Mouse (Mus musculus) adrenal gland, postnatal 14 days (tissue): ENCODE data around the gene Kcnq1. TPM values are rescaled to one million over a fixed set of nuclear protein-coding genes. Genes with fewer than 3 reads are reported as not detected.

Source experiments
- DNase-seq: peaks from one replicate; pipeline ENCODE4 v3.0.0; 2021; ENCODE audit warnings: mixed read lengths
- total RNA-seq: library from RNA; stranded (reverse); gene quantifications from 2 replicates; pipeline ENCODE4 v1.2.3, GENCODE M21; 2021

Kcnq1 gene
- total RNA-seq, 1 experiment from 2014 or later = 6.1 TPM

DNA sequence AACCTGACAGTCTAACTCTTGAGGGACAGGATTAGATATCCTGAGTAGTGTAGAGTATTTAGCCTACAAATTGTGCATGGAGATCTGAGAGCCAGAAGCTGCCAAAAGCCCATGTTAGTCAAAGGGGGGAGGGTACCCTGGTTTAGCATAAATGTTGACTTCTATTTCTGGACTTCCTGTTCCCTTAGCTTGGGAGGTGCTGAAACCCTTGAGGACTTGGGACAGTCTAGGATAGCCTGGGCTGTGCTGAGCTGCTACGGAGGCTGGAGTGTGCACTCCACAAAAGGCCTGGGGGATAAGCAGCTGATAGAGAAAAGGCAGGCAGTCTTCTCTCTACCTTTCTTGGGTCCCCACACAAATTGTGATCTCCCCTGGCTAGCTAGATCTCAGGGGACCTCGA, 177.5 kb downstream of the Kcnq1 start:
- DNase-seq = no peak

- DNase-seq = no peak
Measured at GRCm38 (mm10) chr7:143284866-143285265, 178.7 kb downstream of the Kcnq1 start.

DNA sequence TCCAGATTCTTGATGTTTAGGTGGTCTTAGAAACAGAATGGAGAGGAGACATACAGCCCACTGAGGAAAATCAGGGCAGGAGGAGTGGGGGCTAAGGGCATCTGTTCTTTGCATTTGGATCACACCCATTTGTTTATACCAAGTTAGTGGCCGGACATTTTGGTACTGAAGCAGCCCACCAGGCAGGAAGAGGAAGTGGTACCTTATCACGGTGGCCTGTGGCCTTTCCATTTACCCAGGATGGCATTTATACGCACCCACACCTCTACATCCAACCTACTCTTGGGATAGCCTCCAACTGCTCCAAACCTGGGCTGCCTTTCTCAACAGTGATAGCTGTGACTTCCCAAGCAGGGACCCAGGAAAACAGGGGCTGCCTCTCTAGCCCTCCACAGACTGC, 179.3 kb downstream of the Kcnq1 start:
- DNase-seq = no peak

DNA sequence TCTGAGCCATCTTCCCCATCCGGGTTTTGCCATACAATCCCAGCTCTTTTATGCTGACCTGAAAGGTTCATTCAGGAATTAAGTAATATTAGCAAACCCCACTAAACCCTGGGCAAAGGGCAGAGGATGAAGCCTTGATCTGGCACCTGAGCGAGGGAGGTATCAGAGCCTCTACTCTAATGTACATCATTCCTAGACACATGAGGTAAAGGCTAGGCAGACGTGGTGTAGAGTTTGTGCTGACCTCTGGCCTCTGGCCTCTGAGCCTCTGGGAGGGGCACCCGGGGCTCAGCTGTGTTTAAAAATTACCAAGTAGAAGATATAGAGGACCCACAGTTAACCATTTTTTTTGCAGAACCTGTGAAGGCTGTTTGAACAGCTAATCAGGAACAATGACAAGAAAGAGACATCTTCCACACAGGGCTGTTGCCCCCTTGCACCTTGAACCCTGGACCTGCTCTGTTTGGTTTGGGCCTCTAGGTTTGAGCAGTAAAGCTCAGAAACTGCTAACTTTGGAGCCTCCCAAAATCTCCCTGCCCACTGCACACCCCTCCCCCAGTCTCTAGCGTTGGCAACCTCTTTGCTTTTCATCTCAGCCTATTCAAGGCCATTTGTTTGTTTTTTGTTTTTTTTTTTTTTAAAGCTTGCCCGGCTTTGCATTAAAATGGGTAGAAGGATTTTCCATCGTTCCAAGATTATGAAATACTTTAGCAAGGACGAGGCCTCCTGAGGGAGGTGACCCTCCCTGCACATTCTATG, 180.5 kb downstream of the Kcnq1 start:
- DNase-seq = peak; percentile 48

- DNase-seq = no peak
Measured at GRCm38 (mm10) chr7:143288135-143288534, 182.0 kb downstream of the Kcnq1 start.

DNA sequence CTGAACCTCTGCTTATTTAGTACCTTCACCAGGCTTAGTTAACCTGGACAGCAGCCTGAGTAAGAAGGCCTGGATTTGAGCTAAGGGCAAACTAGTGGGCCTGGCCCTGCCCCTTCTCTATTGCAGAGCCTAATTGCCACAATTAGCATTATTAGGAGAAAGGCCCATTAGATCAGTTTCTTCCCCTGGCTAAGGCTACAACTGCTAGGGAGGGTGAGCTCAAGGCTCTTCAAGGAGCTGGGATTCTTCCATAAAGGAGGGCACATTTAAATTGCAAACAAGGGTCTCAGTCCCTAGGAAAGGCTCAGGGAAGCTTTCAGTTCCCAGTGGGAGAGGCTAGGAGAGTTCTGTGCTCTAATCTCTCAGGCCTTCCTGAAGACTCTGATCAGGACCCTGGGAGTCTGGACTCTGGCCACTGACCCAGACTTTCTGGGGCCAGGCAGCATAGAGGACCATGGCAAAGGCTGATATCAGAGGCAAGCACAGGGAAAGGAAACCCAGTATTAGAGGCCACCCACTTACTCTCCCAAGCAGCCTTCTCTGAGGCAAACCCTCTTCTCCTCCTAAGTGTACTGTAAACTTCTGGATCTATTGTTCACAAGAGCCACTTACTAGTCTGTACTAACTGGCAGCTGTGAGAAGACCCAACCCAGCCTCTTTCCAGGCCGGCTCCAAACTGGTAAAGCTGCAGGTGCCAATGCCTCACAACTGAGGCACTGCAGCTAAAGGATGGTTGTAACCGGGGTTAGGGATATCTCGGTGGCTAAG, 183.1 kb downstream of the Kcnq1 start:
- no peak for DNase-seq

- DNase-seq = no peak
Measured at GRCm38 (mm10) chr7:143294690-143295355, 188.7 kb downstream of the Kcnq1 start.

DNA sequence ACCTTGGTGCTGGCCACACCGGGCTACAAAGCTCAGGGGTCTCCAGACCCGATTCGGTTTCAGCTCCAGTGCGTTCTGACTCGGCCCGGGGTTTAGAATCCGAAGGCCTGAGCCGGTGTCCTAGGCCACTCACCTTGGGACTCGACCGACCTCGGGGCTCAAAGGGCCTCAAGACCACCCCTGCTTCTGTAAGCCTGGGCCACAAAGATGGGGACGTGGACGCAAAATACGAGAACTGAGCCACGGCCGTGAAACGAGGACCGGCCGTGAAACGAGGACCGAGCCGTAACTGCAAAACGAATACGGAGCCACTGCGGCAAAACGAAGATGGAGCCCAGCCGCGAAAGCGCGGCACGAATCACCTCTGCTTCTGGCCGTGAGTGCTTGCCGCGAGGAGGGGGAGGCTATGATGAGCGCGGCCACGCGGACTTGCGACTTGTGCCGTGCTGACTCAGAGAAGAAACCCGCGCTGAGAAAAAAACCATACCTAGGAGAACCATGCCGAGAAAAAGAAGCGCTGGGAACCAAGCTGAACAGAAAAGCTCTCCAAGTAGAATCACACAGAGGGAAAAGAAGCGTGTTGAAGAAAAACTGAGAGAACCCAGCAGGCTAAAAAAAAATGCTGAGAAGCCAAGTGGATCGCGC, 189.3 kb downstream of the Kcnq1 start:
- peak; percentile 66 for DNase-seq

GRCm38 (mm10) chr7:143296001-143296379, 189.8 kb downstream of the Kcnq1 start:
- no peak for DNase-seq

GRCm38 (mm10) chr7:143296384-143296801, 190.2 kb downstream of the Kcnq1 start:
- peak; percentile 89 for DNase-seq

DNA sequence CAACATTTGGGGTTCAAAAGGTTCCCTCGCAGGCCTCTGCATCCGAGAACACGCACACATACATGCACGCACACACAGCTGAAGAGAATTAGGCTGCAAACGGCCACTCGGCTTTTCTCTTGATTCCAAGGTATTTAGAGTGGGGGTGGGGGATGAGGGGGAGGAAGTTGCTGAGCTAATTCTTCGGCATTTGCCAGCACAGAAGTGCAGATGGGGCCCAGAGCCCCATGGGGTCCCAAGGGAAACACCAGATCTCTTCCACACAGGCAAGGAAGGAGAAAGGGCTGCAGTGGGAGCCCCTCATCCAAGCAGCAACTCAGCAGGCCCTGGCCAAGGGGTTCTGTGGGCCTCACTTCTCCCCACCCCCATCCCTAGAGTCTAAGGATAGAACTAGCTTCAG, 193.9 kb downstream of the Kcnq1 start:
- DNase-seq = no peak

DNA sequence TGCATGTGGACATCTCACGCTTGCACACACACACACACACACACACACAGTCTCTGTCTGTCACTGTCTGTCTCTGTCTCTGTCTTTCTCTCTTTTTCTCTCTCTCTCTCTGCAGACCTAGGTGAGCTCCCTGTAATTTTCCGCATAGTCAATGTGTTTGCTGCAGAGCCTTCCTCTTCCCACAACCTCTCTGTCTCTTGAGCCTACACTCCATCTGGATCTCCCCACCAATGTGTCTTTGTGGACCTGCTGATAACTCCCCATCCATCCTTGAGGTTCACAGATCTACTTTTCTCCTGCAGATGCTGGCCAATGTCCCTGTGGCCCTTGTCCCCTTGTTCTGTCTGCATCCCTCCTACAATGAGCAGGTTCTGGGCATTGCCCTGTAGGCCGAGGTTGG, 194.5 kb downstream of the Kcnq1 start:
- no peak for DNase-seq

- no peak for DNase-seq
Measured at GRCm38 (mm10) chr7:143302156-143302555, 196.0 kb downstream of the Kcnq1 start.

DNA sequence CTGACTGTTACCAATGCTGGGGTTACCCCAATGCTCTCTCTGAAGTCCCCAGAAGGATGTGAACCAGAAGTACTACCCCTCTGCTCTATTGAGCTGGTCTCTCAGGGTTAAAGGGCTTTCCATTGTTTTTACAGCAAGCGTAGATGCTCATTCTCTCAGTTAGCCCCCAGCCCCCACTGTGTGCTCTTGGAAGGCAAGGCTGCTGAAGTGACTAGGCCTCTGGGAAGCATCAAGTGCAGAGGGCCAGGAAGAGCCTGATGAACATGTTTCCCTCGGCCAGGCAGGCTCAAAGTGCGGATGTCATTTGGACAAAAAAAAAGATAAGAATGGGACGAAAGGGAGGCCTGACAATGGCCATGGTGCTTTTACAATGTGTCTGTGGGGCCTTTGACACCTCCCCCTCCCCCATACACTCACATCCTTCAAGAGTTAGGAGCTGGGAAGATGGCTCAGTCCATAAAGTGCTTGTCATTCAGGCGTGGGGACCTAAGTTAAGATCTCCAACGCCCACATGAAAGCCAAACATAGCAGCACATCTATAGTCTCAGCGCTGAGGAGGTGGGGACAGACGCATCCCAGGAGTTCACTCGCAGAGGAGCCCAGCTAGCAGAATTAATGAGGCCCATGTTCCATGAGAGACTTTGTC, 196.6 kb downstream of the Kcnq1 start:
- no peak for DNase-seq

DNA sequence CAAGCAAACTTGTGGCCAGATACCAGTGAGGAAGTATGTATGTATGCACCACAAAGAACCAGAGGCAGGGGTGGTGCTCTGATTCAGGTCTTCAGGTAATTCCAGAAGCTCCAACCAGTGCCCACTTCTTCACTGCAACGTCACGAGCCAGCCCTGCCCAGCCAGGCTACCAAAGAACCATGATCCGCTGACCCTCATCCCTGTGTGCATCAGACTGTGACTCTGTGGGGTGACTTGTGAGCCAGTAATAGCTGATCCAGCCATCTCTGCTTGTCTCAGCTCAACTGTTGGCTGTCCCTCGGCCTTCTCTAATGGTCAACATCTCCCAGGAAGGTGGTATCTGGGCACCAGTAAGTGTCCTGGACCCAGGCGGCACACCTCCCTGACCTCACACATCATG, 197.4 kb downstream of the Kcnq1 start:
- no peak for DNase-seq

- DNase-seq = no peak
Measured at GRCm38 (mm10) chr7:143305808-143306207, 199.6 kb downstream of the Kcnq1 start.

GRCm38 (mm10) chr7:143308001-143308400, 201.8 kb downstream of the Kcnq1 start:
- DNase-seq = no peak

DNA sequence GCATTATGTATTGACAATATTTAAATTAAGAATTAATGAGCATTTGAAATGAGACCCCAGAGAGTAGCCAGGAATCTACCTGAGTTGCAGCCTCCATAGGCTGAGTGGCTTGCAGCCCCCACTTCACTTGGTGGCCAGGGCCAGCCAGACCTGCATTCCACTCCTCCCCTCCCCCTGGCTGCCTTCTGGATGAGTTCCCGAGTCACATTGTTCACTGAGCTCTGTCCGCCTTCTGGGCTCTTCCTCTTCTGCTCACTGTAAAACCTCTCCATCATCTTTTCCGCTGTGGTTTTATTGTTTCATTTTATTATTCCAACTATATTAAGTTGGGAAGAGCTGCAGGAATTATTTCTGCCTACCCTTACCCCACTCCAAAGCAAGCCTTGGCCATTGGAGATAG, 204.1 kb downstream of the Kcnq1 start:
- no peak for DNase-seq

DNA sequence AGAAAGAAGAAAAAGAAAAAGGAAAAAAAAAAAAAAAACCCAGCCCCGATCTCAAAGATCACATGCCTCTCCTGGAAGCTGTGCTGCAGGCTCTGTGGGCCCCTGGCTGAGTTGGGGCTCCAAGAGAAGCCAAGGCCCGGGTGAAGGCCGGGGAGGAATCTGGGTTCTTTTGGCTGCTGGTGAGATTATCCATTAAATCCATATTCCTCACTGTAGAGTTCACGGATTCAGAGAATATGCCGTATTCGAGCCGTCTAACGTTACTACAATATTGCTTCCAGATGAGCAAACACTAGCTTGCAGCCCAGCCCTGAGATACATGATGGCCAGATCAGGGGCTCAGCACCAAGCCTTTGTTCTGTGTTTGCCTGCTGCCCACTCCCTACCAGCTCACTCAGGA, 204.7 kb downstream of the Kcnq1 start:
- DNase-seq = no peak

DNA sequence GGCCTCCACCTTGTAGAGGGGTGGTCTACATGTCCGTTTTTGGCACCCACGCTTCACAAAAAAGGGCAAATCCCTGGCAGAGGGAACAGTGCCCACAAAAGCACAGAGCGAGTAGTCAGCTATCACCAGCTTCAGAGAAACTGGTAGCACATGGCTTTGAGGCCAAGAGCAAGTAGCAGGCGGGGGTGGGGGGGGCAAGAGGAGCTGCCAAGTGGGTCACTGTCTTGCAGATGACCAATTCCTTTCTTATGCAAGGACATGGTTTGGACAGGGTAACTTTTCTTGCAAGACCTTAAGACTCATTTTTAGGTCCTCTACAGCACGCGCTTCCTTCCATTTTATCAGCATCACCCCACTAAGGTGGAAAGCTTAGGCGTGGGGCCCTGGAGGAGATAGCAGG, 205.3 kb downstream of the Kcnq1 start:
- peak; percentile 41 for DNase-seq

- peak; percentile 82 for DNase-seq
Measured at GRCm38 (mm10) chr7:143313572-143314319, 207.6 kb downstream of the Kcnq1 start.
